Mouse (Mus musculus) forebrain, postnatal 0 days (tissue): ENCODE data around the gene Setdb1. TPM values are rescaled to one million over a fixed set of nuclear protein-coding genes. Genes with fewer than 3 reads are reported as not detected.

ENCODE experiments used
- ATAC-seq: fragments of 200-750 bp; cut with Nextera tagmentation; 2 replicates; pipeline ENCODE4 v1.8.0; 2017; ENCODE audit warnings: mild to moderate bottlenecking, moderate library complexity
- DNase-seq: peaks from one replicate; pipeline ENCODE4 v3.0.0-alpha.2; 2015
- H3K27ac ChIP-seq: fragments of 300-500 bp; sonication (generic); 2 replicates; pipeline ENCODE4 v1.5.1; 2014; ENCODE audit warnings: low read depth, mild to moderate bottlenecking, antibody characterized with exemption, low read length, moderate library complexity, mixed read lengths
- H3K27me3 ChIP-seq: fragments of 300-500 bp; sonication (generic); 2 replicates; pipeline ENCODE4 v1.6.1; 2014; ENCODE audit warnings: mild to moderate bottlenecking, low read length, mixed read lengths; ENCODE audit not compliant: insufficient read depth
- H3K36me3 ChIP-seq: fragments of 300-500 bp; sonication (generic); 2 replicates; pipeline ENCODE4 v1.6.1; 2014; ENCODE audit warnings: mild to moderate bottlenecking, moderate library complexity; ENCODE audit not compliant: insufficient read depth
- H3K4me1 ChIP-seq: fragments of 300-500 bp; sonication (generic); 2 replicates; pipeline ENCODE4 v1.6.1; 2014; ENCODE audit warnings: antibody characterized with exemption; ENCODE audit not compliant: insufficient read depth
- H3K4me2 ChIP-seq: fragments of 300-500 bp; sonication (generic); 2 replicates; pipeline ENCODE4 v1.6.1; 2014; ENCODE audit warnings: low read depth, mild to moderate bottlenecking, moderate library complexity
- H3K4me3 ChIP-seq: fragments of 300-500 bp; sonication (generic); 2 replicates; pipeline ENCODE4 v1.5.1; 2014; ENCODE audit warnings: low read depth, low read length, mixed read lengths
- H3K9ac ChIP-seq: fragments of 300-500 bp; sonication (generic); 2 replicates; pipeline ENCODE4 v1.6.1; 2014; ENCODE audit warnings: mild to moderate bottlenecking
- H3K9me3 ChIP-seq: fragments of 300-500 bp; sonication (generic); 2 replicates; pipeline ENCODE4 v1.6.1; 2016; ENCODE audit warnings: low read length
- CTCF ChIP-seq: sonication (generic); IDR thresholded peaks from 2 replicates; pipeline ENCODE4 v1.5.1; 2016; ENCODE audit warnings: antibody characterized with exemption, control low read depth, low read depth
- WGBS: fragments of 180-500 bp; shearing (Covaris S2); extraction: QIAGEN DNeasy Blood & Tissue Kit; methylation state at CpG from one replicate; pipeline ENCODE4 v1.1.7; 2014; 5-methylcytosine and 5-hydroxymethylcytosine counted together
- polyA plus RNA-seq: library from polyadenylated mRNA; unstranded; fragments of >200 nt; fragmentation: Nextera tagmentation; extraction: Ambion mirVana; gene quantifications from 2 replicates; pipeline ENCODE4 v1.2.1, GENCODE M21; 2015
- total RNA-seq: library from RNA; depleted of rRNA; stranded (reverse); fragments of >200 nt; gene quantifications from 2 replicates; pipeline ENCODE4 v1.2.3, GENCODE M21; 2014

Setdb1 gene
- total and polyA plus RNA-seq, 2 experiments from 2014 or later, result 28.3 to 56.1 TPM

DNA sequence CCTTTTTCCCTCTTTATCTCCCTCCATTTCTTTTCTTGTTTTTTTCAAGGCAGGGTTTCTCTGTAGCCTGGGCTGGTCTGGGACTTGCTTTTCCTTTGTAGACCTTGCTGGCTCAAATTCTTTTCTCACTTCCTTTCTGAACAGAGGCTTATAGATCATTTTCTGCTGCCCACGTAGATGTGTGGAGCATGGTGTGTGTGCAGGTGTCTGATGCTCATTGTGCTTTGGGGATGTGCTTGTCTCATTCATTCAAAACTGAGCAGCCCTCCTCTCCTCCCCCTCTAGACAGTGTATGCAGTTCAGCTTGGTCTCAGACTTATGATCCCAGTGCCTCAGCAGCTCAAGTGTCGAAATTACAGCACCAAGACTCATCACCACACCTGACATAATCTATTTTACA, 37.9 kb downstream of the Setdb1 start:
- Histone ChIP-seq H3K27ac (no peak overlapping the region), H3K4me3 (no peak overlapping the region), H3K4me2 (no peak overlapping the region), H3K36me3 (peaks cover 44% of the 10 kb centered on the region), H3K9ac (no peak overlapping the region), H3K27me3 (no peaks in the 10 kb centered on the region), H3K4me1 (peaks cover 19% of the 10 kb centered on the region), H3K9me3 (no peaks in the 10 kb centered on the region)
- ATAC-seq, result no peak
- no peak for DNase-seq
- 60% methylated on average over 2 of the region's 2 CpGs for WGBS
- TF ChIP-seq CTCF, result no peak

DNA sequence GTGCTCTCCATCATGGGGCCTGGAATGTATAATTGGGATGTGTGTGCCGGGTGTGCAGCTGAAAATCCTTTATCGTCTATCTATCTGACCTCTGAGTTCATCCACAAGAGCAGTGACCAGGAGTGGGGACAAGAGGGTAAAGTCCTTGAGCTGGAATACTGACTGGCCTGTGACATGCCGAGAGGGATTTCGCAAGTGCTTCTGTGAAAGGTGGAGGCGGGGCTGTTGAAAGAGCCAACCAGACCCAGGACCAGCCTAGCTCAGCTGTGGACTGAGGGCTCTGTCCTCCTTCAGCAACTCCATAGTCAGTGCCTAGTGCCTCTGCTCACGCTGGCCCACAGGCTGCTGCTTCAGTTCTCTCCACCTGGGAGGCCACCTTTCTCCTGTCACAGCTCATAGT, 38.5 kb downstream of the Setdb1 start:
- ATAC-seq (no peak), DNase-seq (no peak)
- Histone ChIP-seq H3K9me3 (no peaks in the 10 kb centered on the region), H3K4me3 (no peak overlapping the region), H3K27me3 (no peaks in the 10 kb centered on the region), H3K4me1 (peaks cover 19% of the 10 kb centered on the region), H3K36me3 (peaks cover 38% of the 10 kb centered on the region), H3K27ac (no peak overlapping the region), H3K4me2 (no peak overlapping the region), H3K9ac (no peak overlapping the region)
- WGBS, result 38% methylated on average over 6 of the region's 6 CpGs
- TF ChIP-seq CTCF, result no peak

DNA sequence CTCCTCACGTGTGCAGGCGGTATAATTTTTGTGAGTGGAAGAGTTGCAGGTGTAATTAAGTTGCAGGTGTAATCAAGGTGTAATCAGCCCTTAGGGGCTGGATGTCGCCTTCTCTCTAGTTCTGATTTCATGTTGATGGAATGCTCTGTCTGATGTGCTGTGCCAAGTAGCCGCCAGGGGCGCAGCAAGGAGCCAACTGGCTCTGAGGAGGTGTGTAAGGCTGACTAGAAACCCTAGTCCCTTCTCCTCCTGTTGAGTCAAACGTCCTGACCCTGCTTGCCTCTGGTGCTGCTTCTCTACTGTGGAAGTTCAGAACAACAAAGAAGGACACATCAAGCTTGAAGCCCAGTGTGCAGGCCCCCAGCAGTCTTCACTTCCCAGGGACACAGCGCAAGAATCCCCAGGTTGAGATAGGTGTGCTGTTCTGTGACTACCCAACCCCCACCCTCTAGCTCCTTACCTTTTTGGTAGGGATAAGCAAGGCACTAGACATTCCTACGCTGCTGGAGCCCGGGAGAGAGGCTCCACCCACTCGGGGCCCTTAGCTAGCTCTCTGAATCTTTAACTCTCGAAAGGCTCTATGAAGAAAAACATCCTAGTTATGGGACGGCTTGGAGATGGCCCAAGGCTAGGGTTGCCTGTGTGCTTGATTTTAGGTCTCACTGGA, 39.5 kb downstream of the Setdb1 start:
- H3K9ac ChIP-seq, result no peak overlapping the region
- no peak overlapping the region for H3K4me2 ChIP-seq
- 21% methylated on average over 12 of the region's 12 CpGs for WGBS
- ATAC-seq, result no peak
- H3K4me1 ChIP-seq, result peaks cover 19% of the 10 kb centered on the region
- H3K27me3 ChIP-seq, result no peaks in the 10 kb centered on the region
- no peak overlapping the region for H3K27ac ChIP-seq
- TF ChIP-seq CTCF, result peak; percentile 75
- H3K36me3 ChIP-seq, result peaks cover 28% of the 10 kb centered on the region
- no peaks in the 10 kb centered on the region for H3K9me3 ChIP-seq
- peak; percentile 61 for DNase-seq
- H3K4me3 ChIP-seq, result no peak overlapping the region

DNA sequence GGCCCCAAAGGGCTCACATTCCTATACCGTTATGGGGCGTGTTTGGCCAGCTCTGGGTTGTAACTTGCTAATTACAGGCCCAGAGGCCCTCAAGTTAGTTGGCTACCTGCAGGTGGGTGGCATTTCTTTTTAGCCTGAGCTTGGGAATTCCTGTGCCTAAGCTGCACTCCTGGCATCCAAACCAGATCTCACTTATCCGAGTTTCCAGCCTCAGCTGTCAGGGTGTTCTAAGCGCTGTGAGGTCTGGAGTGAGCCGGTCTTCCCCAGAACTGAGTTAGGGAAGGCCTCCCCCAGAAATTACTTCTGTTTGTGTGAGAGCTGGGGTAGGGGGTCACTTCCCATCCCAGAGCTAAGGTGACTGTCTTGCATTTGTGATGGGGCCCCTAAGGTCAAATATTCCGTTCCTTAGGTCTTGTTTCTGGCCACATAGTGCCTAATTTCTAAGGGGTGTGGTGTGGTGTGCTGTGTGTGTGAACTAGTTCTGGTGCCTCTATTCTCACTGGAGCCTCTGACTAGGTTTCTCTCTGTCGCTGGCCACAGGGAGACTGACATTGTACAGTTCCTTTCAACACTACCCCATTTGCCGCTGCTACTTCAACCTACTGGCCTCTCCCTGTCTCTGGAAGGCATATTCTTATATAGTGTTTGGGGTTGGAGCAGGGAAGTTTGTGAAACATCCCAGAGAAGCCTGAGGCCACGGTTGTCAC, 41.0 kb downstream of the Setdb1 start:
- DNase-seq, result no peak
- WGBS, result 12% methylated on average over 9 of the region's 9 CpGs
- Histone ChIP-seq H3K27ac (peak overlapping the region; percentile 92), H3K36me3 (peaks cover 13% of the 10 kb centered on the region), H3K9me3 (no peaks in the 10 kb centered on the region), H3K4me2 (peak overlapping the region; percentile 55), H3K27me3 (no peaks in the 10 kb centered on the region), H3K4me1 (peaks cover 19% of the 10 kb centered on the region), H3K9ac (peak overlapping the region; percentile 96), H3K4me3 (peak overlapping the region; percentile 74)
- TF ChIP-seq CTCF, result no peak
- ATAC-seq, result no peak

DNA sequence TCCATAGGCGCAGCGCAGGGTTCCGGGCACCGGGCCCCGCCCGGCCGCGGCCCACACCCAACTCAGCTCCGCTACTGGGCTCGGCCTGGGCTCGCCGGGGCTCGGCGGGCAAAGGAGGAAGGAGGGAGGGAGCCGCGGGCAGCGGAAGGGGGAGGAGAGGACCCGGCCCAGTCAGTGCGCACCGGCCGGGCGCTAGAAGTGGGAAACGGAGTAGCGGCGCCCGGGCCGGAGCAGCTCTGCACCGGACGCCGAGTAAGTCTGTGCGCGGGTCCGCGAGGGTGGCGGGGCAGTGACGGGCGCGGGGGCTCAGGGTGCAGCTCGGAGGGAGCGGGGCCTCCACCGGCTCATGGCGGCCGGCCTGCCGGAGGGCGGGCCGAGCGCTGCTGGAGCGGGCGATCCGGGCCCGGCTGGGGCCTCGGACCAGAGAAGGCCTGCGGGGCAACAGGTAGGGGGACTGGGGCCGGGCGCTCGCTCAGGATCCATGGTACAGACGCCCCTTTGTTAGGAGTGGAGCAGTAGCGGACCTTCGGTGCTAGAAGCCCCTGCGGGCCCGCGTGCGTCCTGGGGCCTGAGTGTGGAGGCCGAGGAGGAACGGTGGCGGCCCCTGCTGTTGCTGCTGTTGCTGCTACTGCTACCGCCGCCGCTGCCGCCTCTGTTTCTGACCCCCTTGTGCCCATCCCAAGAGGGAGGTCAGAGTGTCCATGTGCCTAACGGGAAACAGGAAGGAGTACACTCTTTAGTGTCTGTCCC, 41.7 kb downstream of the Setdb1 start:
- peak; percentile 56 for TF ChIP-seq CTCF

DNA sequence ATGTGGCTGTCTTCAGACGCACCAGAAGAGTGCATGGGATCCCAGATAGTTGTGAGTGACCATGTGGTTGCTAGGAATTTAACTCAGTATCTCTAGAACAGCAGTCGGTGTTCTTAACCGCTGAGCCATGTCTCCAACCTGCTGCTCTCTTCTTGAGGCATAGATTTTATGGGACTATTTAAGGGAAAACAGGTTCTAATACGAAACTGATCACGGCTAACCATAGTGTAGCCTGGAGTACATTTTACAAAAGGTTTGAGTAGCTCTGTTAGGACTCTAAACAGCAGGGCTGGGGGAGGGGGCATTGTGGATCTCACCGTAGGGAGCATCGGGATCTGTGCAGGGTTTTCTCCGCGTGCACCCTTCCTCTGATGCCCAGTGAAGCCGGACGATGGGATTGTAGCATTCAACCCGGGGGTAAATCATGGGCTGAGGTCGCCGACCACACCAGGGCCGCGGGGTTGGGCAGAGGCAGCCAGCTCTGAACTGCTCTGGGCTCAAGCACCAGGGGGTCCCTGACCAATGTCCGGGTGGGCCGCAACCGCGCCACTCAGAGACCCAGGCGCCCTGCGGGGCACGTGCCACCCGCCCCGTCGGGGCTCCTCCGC, 42.4 kb downstream of the Setdb1 start, which contains the start of gene Cers2:
TSS of gene Cers2 (plus strand) at position 306 of the 608 bp plus-strand sequence.
- Histone ChIP-seq H3K4me1 (peaks cover 19% of the 10 kb centered on the region), H3K4me2 (peak within 1 kb of the TSS; percentile 55), H3K9ac (peak within 1 kb of the TSS; percentile 96), H3K36me3 (no peaks in the 10 kb centered on the region), H3K9me3 (no peaks in the 10 kb centered on the region), H3K4me3 (peak within 1 kb of the TSS; percentile 74), H3K27ac (peak within 1 kb of the TSS; percentile 92), H3K27me3 (no peaks in the 10 kb centered on the region)
- ATAC-seq (peak; percentile 26), DNase-seq (peak; percentile 56)
- TF ChIP-seq CTCF, result no peak
- 3% methylated on average over 27 of the region's 27 CpGs for WGBS

More for the DNA sequence above, 41.7 kb downstream of the Setdb1 start:
- ATAC-seq (peak; percentile 91), DNase-seq (peak; percentile 85)
- no peaks in the 10 kb centered on the region for H3K9me3 ChIP-seq
- peak overlapping the region; percentile 74 for H3K4me3 ChIP-seq
- peaks cover 6% of the 10 kb centered on the region for H3K36me3 ChIP-seq
- H3K9ac ChIP-seq, result peak overlapping the region; percentile 96
- 2% methylated on average over 69 of the region's 71 CpGs for WGBS
- peak overlapping the region; percentile 92 for H3K27ac ChIP-seq
- H3K27me3 ChIP-seq, result no peaks in the 10 kb centered on the region
- H3K4me2 ChIP-seq, result peak overlapping the region; percentile 55
- H3K4me1 ChIP-seq, result peaks cover 19% of the 10 kb centered on the region
